Mouse (Mus musculus) embryonic facial prominence, embryonic 13.5 days (tissue): Measurements from ENCODE around the gene Col26a1. TPM values are rescaled to one million over a fixed set of nuclear protein-coding genes. Genes with fewer than 3 reads are reported as not detected.

Experiments used
- ATAC-seq: fragments of 200-750 bp; cut with Nextera tagmentation; 2 replicates; pipeline ENCODE4 v1.8.0; 2017; ENCODE audit warnings: low read depth; ENCODE audit not compliant: insufficient number of reproducible peaks, insufficient read depth, low FRiP score, low TSS enrichment
- H3K27ac ChIP-seq: fragments of 300-500 bp; sonication (generic); 2 replicates; pipeline ENCODE4 v1.5.1; 2015; ENCODE audit warnings: moderate library complexity, mild to moderate bottlenecking, inconsistent platforms
- H3K27me3 ChIP-seq: fragments of 300-500 bp; sonication (generic); 2 replicates; pipeline ENCODE4 v1.6.1; 2015; ENCODE audit warnings: mild to moderate bottlenecking, inconsistent platforms
- H3K36me3 ChIP-seq: fragments of 300-500 bp; sonication (generic); 2 replicates; pipeline ENCODE4 v1.6.1; 2015; ENCODE audit warnings: mild to moderate bottlenecking, inconsistent platforms
- H3K4me1 ChIP-seq: fragments of 300-500 bp; sonication (generic); 2 replicates; pipeline ENCODE4 v1.6.1; 2015; ENCODE audit warnings: inconsistent platforms
- H3K4me2 ChIP-seq: fragments of 300-500 bp; sonication (generic); 2 replicates; pipeline ENCODE4 v1.6.1; 2015; ENCODE audit warnings: moderate library complexity, mild to moderate bottlenecking, inconsistent platforms
- H3K4me3 ChIP-seq: fragments of 300-500 bp; sonication (generic); 2 replicates; pipeline ENCODE4 v1.5.1; 2015; ENCODE audit warnings: mild to moderate bottlenecking, inconsistent platforms
- H3K9ac ChIP-seq: fragments of 300-500 bp; sonication (generic); 2 replicates; pipeline ENCODE4 v1.6.1; 2015; ENCODE audit warnings: mild to moderate bottlenecking, inconsistent platforms
- H3K9me3 ChIP-seq: fragments of 300-500 bp; sonication (generic); 2 replicates; pipeline ENCODE4 v1.6.1; 2016; ENCODE audit warnings: inconsistent platforms
- WGBS: fragments of 180-500 bp; shearing (Covaris S2); methylation state at CpG from one replicate; pipeline ENCODE4 v1.1.7; 2015; ENCODE audit warnings: mixed read lengths; 5-methylcytosine and 5-hydroxymethylcytosine counted together
- polyA plus RNA-seq: library from polyadenylated mRNA; unstranded; fragments of >200 nt; fragmentation: Nextera tagmentation; extraction: Ambion mirVana; gene quantifications from 2 replicates; pipeline ENCODE4 v1.2.1, GENCODE M21; 2015

Gene Col26a1
- polyA plus RNA-seq, 1 experiment from 2014 or later: 319 TPM

GRCm38 (mm10) chr5:136802732-136803131 lies 80.3 kb downstream of the Col26a1 start:
- H3K36me3 ChIP-seq: peaks cover 12% of the 10 kb centered on the region
- H3K9me3 ChIP-seq: no peaks in the 10 kb centered on the region
- H3K4me3 ChIP-seq: 0 out of 2 replicates have a peak overlapping the region, but pooled peaks have one; percentile 2
- WGBS: 8% methylated on average over 17 of the region's 17 CpGs
- H3K4me2 ChIP-seq: peak overlapping the region; percentile 49
- no peaks in the 10 kb centered on the region for H3K27me3 ChIP-seq
- no peak for ATAC-seq
- H3K4me1 ChIP-seq: peaks cover 61% of the 10 kb centered on the region
- H3K9ac ChIP-seq: no peak overlapping the region
- H3K27ac ChIP-seq: peak overlapping the region; percentile 79

GRCm38 (mm10) chr5:136796917-136797316 lies 86.1 kb downstream of the Col26a1 start:
- H3K4me2 ChIP-seq: no peak overlapping the region
- WGBS: 32% methylated on average over 2 of the region's 2 CpGs
- no peaks in the 10 kb centered on the region for H3K27me3 ChIP-seq
- H3K9ac ChIP-seq: no peak overlapping the region
- H3K36me3 ChIP-seq: peaks cover 31% of the 10 kb centered on the region
- H3K4me3 ChIP-seq: no peak overlapping the region
- H3K9me3 ChIP-seq: no peaks in the 10 kb centered on the region
- peak overlapping the region; percentile 5; the same call in 1 of the 2 replicates for H3K27ac ChIP-seq
- peaks cover 40% of the 10 kb centered on the region for H3K4me1 ChIP-seq
- no peak for ATAC-seq

- WGBS: 90% methylated on average over 15 of the region's 15 CpGs
- Histone ChIP-seq H3K4me1 (peaks cover 43% of the 10 kb centered on the region), H3K4me2 (no peak overlapping the region), H3K27ac (no peak overlapping the region), H3K27me3 (no peaks in the 10 kb centered on the region), H3K4me3 (no peak overlapping the region), H3K36me3 (peaks cover 22% of the 10 kb centered on the region), H3K9me3 (no peaks in the 10 kb centered on the region), H3K9ac (no peak overlapping the region)
- no peak for ATAC-seq
These were observed 89.2 kb downstream of the Col26a1 start for GRCm38 (mm10) chr5:136793807-136794206.

- peaks cover 43% of the 10 kb centered on the region for H3K4me1 ChIP-seq
- peak overlapping the region; percentile 87 for H3K27ac ChIP-seq
- no peak overlapping the region for H3K4me3 ChIP-seq
- no peak overlapping the region for H3K4me2 ChIP-seq
- no peak overlapping the region for H3K9ac ChIP-seq
- H3K36me3 ChIP-seq: peaks cover 19% of the 10 kb centered on the region
- no peaks in the 10 kb centered on the region for H3K9me3 ChIP-seq
- ATAC-seq: no peak
- WGBS: 46% methylated on average over 10 of the region's 10 CpGs
- H3K27me3 ChIP-seq: no peaks in the 10 kb centered on the region
These were observed 90.5 kb downstream of the Col26a1 start for GRCm38 (mm10) chr5:136792541-136792940.

- H3K9me3 ChIP-seq: no peaks in the 10 kb centered on the region
- peaks cover 36% of the 10 kb centered on the region for H3K4me1 ChIP-seq
- peak overlapping the region; percentile 87 for H3K27ac ChIP-seq
- ATAC-seq: no peak
- no peak overlapping the region for H3K4me3 ChIP-seq
- 59% methylated on average over 3 of the region's 3 CpGs for WGBS
- H3K4me2 ChIP-seq: no peak overlapping the region
- peaks cover 18% of the 10 kb centered on the region for H3K36me3 ChIP-seq
- H3K9ac ChIP-seq: no peak overlapping the region
- H3K27me3 ChIP-seq: no peaks in the 10 kb centered on the region
These were observed 91.8 kb downstream of the Col26a1 start for GRCm38 (mm10) chr5:136791204-136791603.

- peaks cover 13% of the 10 kb centered on the region for H3K36me3 ChIP-seq
- WGBS: 15% methylated on average over 11 of the region's 11 CpGs
- no peak overlapping the region for H3K4me3 ChIP-seq
- H3K27ac ChIP-seq: peak overlapping the region; percentile 87
- ATAC-seq: peak; percentile 74; the same call in 1 of the 2 replicates
- peaks cover 31% of the 10 kb centered on the region for H3K4me1 ChIP-seq
- H3K4me2 ChIP-seq: no peak overlapping the region
- H3K27me3 ChIP-seq: no peaks in the 10 kb centered on the region
- H3K9me3 ChIP-seq: no peaks in the 10 kb centered on the region
- no peak overlapping the region for H3K9ac ChIP-seq
These were observed 92.3 kb downstream of the Col26a1 start for GRCm38 (mm10) chr5:136790570-136791196.

- H3K9me3 ChIP-seq: no peaks in the 10 kb centered on the region
- H3K9ac ChIP-seq: no peak overlapping the region
- H3K27me3 ChIP-seq: no peaks in the 10 kb centered on the region
- no peak overlapping the region for H3K4me3 ChIP-seq
- no peak overlapping the region for H3K4me2 ChIP-seq
- WGBS: 62% methylated on average over 8 of the region's 8 CpGs
- no peak for ATAC-seq
- H3K36me3 ChIP-seq: 0 out of 2 replicates have a peak, but pooled peaks cover 14% of the 10 kb centered on the region
- H3K27ac ChIP-seq: 0 out of 2 replicates have a peak overlapping the region, but pooled peaks have one; percentile 62
- H3K4me1 ChIP-seq: peaks cover 10% of the 10 kb centered on the region; the same call in 1 of the 2 replicates
These were observed 98.5 kb downstream of the Col26a1 start for GRCm38 (mm10) chr5:136784531-136784930.

- 64% methylated on average over 13 of the region's 13 CpGs for WGBS
- Histone ChIP-seq H3K9me3 (no peaks in the 10 kb centered on the region), H3K27ac (no peak overlapping the region), H3K4me3 (no peak overlapping the region), H3K36me3 (peaks cover 30% of the 10 kb centered on the region), H3K9ac (no peak overlapping the region), H3K4me2 (no peak overlapping the region), H3K4me1 (peaks cover 10% of the 10 kb centered on the region; the same call in 1 of the 2 replicates), H3K27me3 (no peaks in the 10 kb centered on the region)
- ATAC-seq: no peak
These were observed 100.4 kb downstream of the Col26a1 start for GRCm38 (mm10) chr5:136782600-136782999.

GRCm38 (mm10) chr5:136780465-136780864 lies 102.5 kb downstream of the Col26a1 start:
- H3K27ac ChIP-seq: no peak overlapping the region
- no peak overlapping the region for H3K4me3 ChIP-seq
- peaks cover 10% of the 10 kb centered on the region; the same call in 1 of the 2 replicates for H3K4me1 ChIP-seq
- ATAC-seq: no peak
- H3K27me3 ChIP-seq: no peaks in the 10 kb centered on the region
- H3K9me3 ChIP-seq: no peaks in the 10 kb centered on the region
- H3K4me2 ChIP-seq: no peak overlapping the region
- H3K36me3 ChIP-seq: peaks cover 45% of the 10 kb centered on the region
- WGBS: 54% methylated on average over 10 of the region's 10 CpGs
- H3K9ac ChIP-seq: no peak overlapping the region

GRCm38 (mm10) chr5:136779946-136780345 lies 103.1 kb downstream of the Col26a1 start:
- Histone ChIP-seq H3K27ac (no peak overlapping the region), H3K4me2 (no peak overlapping the region), H3K9me3 (0 out of 2 replicates have a peak, but pooled peaks cover 2% of the 10 kb centered on the region), H3K4me3 (no peak overlapping the region), H3K4me1 (peaks cover 6% of the 10 kb centered on the region; the same call in 1 of the 2 replicates), H3K36me3 (peaks cover 50% of the 10 kb centered on the region), H3K9ac (no peak overlapping the region), H3K27me3 (no peaks in the 10 kb centered on the region)
- no peak for ATAC-seq
- WGBS: 88% methylated on average over 6 of the region's 6 CpGs

- Histone ChIP-seq H3K36me3 (peaks cover 43% of the 10 kb centered on the region), H3K9ac (no peak overlapping the region), H3K27me3 (no peaks in the 10 kb centered on the region), H3K9me3 (0 out of 2 replicates have a peak, but pooled peaks cover 3% of the 10 kb centered on the region), H3K4me1 (peaks cover 14% of the 10 kb centered on the region), H3K4me2 (no peak overlapping the region), H3K27ac (no peak overlapping the region), H3K4me3 (no peak overlapping the region)
- ATAC-seq: no peak
- WGBS: 78% methylated on average over 3 of the region's 3 CpGs
These were observed 107.5 kb downstream of the Col26a1 start for GRCm38 (mm10) chr5:136775548-136775947.
